Mouse (Mus musculus): Measurements from ENCODE around the gene Ift52. TPM values are rescaled to one million over a fixed set of nuclear protein-coding genes. Genes with fewer than 3 reads are reported as not detected.

Gene Ift52
- polyA plus RNA-seq, 1 experiment from 2014 or later: 41.0 TPM

- no peak overlapping the region for H3K4me2 ChIP-seq (ENCODE audit: low read length)
- H3K36me3 ChIP-seq (ENCODE audit: control insufficient read depth, insufficient read depth, low read length): no peaks in the 10 kb centered on the region
- H3K9ac ChIP-seq (ENCODE audit: low read depth, low read length): no peak overlapping the region
- H3K27me3 ChIP-seq (ENCODE audit: control insufficient read depth, insufficient read depth, low read depth, low read length): no peaks in the 10 kb centered on the region; the same call in none of the 2 replicates
- ATAC-seq: no peak
- H3K27ac ChIP-seq (ENCODE audit: low read length): no peak overlapping the region
- H3K9me3 ChIP-seq (replicated peaks; ENCODE audit: control insufficient read depth, low read length, poor library complexity, severe bottlenecking): no peaks in the 10 kb centered on the region
- H3K4me3 ChIP-seq (ENCODE audit: low read depth, low read length): no peak overlapping the region
- no peaks in the 10 kb centered on the region for H3K4me1 ChIP-seq (ENCODE audit: control insufficient read depth, insufficient read depth, low read length)
- 88% methylated on average over 6 of the region's 6 CpGs for WGBS
Measured at GRCm38 (mm10) chr2:162984381-162984780, 32.8 kb upstream of the Ift52 start.

- Histone ChIP-seq H3K9me3 (replicated peaks; ENCODE audit: control insufficient read depth, low read length, poor library complexity, severe bottlenecking) (no peaks in the 10 kb centered on the region), H3K4me2 (ENCODE audit: low read length) (no peak overlapping the region), H3K9ac (ENCODE audit: low read depth, low read length) (no peak overlapping the region), H3K27me3 (ENCODE audit: control insufficient read depth, insufficient read depth, low read depth, low read length) (no peaks in the 10 kb centered on the region; the same call in none of the 2 replicates), H3K36me3 (ENCODE audit: control insufficient read depth, insufficient read depth, low read length) (no peaks in the 10 kb centered on the region), H3K27ac (ENCODE audit: low read length) (no peak overlapping the region), H3K4me1 (ENCODE audit: control insufficient read depth, insufficient read depth, low read length) (no peaks in the 10 kb centered on the region), H3K4me3 (ENCODE audit: low read depth, low read length) (no peak overlapping the region)
- ATAC-seq: no peak
- 28% methylated on average over 3 of the region's 3 CpGs for WGBS
Measured at GRCm38 (mm10) chr2:162985923-162986322, 31.2 kb upstream of the Ift52 start.

GRCm38 (mm10) chr2:162986764-162987163, 30.4 kb upstream of the Ift52 start:
- no peak for ATAC-seq
- Histone ChIP-seq H3K4me2 (ENCODE audit: low read length) (no peak overlapping the region), H3K36me3 (ENCODE audit: control insufficient read depth, insufficient read depth, low read length) (no peaks in the 10 kb centered on the region), H3K27me3 (ENCODE audit: control insufficient read depth, insufficient read depth, low read depth, low read length) (no peaks in the 10 kb centered on the region; the same call in none of the 2 replicates), H3K9ac (ENCODE audit: low read depth, low read length) (no peak overlapping the region), H3K4me3 (ENCODE audit: low read depth, low read length) (no peak overlapping the region), H3K4me1 (ENCODE audit: control insufficient read depth, insufficient read depth, low read length) (no peaks in the 10 kb centered on the region), H3K27ac (ENCODE audit: low read length) (no peak overlapping the region), H3K9me3 (replicated peaks; ENCODE audit: control insufficient read depth, low read length, poor library complexity, severe bottlenecking) (no peaks in the 10 kb centered on the region)
- WGBS: 94% methylated on average over 3 of the region's 3 CpGs

- Histone ChIP-seq H3K27ac (ENCODE audit: low read length) (no peak within 1 kb of the TSS), H3K36me3 (ENCODE audit: control insufficient read depth, insufficient read depth, low read length) (no peaks in the 10 kb centered on the region), H3K4me2 (ENCODE audit: low read length) (no peak within 1 kb of the TSS), H3K4me3 (ENCODE audit: low read depth, low read length) (no peak within 1 kb of the TSS), H3K27me3 (ENCODE audit: control insufficient read depth, insufficient read depth, low read depth, low read length) (no peaks in the 10 kb centered on the region; the same call in none of the 2 replicates), H3K4me1 (ENCODE audit: control insufficient read depth, insufficient read depth, low read length) (no peaks in the 10 kb centered on the region), H3K9ac (ENCODE audit: low read depth, low read length) (no peak within 1 kb of the TSS), H3K9me3 (replicated peaks; ENCODE audit: control insufficient read depth, low read length, poor library complexity, severe bottlenecking) (no peaks in the 10 kb centered on the region)
- WGBS: 73% methylated on average over 8 of the region's 8 CpGs
- ATAC-seq: no peak
Measured at GRCm38 (mm10) chr2:162987218-162987617, 29.9 kb upstream of the Ift52 start, which contains the start of gene Sgk2. TSS of gene Sgk2 (plus strand) at chr2:162987330.

GRCm38 (mm10) chr2:162988235-162988634, 28.9 kb upstream of the Ift52 start:
- Histone ChIP-seq H3K36me3 (ENCODE audit: control insufficient read depth, insufficient read depth, low read length) (no peaks in the 10 kb centered on the region), H3K4me1 (ENCODE audit: control insufficient read depth, insufficient read depth, low read length) (no peaks in the 10 kb centered on the region), H3K9me3 (replicated peaks; ENCODE audit: control insufficient read depth, low read length, poor library complexity, severe bottlenecking) (no peaks in the 10 kb centered on the region), H3K27ac (ENCODE audit: low read length) (no peak overlapping the region), H3K4me3 (ENCODE audit: low read depth, low read length) (no peak overlapping the region), H3K4me2 (ENCODE audit: low read length) (no peak overlapping the region), H3K27me3 (ENCODE audit: control insufficient read depth, insufficient read depth, low read depth, low read length) (no peaks in the 10 kb centered on the region; the same call in none of the 2 replicates), H3K9ac (ENCODE audit: low read depth, low read length) (no peak overlapping the region)
- 89% methylated on average over 4 of the region's 4 CpGs for WGBS
- ATAC-seq: no peak

GRCm38 (mm10) chr2:162991394-162992083, 25.6 kb upstream of the Ift52 start:
- no peaks in the 10 kb centered on the region; the same call in none of the 2 replicates for H3K27me3 ChIP-seq (ENCODE audit: control insufficient read depth, insufficient read depth, low read depth, low read length)
- H3K9ac ChIP-seq (ENCODE audit: low read depth, low read length): no peak overlapping the region
- no peak overlapping the region for H3K4me3 ChIP-seq (ENCODE audit: low read depth, low read length)
- no peak overlapping the region for H3K4me2 ChIP-seq (ENCODE audit: low read length)
- H3K27ac ChIP-seq (ENCODE audit: low read length): no peak overlapping the region
- H3K36me3 ChIP-seq (ENCODE audit: control insufficient read depth, insufficient read depth, low read length): no peaks in the 10 kb centered on the region
- H3K9me3 ChIP-seq (replicated peaks; ENCODE audit: control insufficient read depth, low read length, poor library complexity, severe bottlenecking): no peaks in the 10 kb centered on the region
- WGBS: 27% methylated on average over 6 of the region's 6 CpGs
- no peaks in the 10 kb centered on the region for H3K4me1 ChIP-seq (ENCODE audit: control insufficient read depth, insufficient read depth, low read length)
- ATAC-seq: no peak

- Histone ChIP-seq H3K36me3 (ENCODE audit: control insufficient read depth, insufficient read depth, low read length) (no peaks in the 10 kb centered on the region), H3K4me1 (ENCODE audit: control insufficient read depth, insufficient read depth, low read length) (no peaks in the 10 kb centered on the region), H3K9ac (ENCODE audit: low read depth, low read length) (no peak overlapping the region), H3K4me3 (ENCODE audit: low read depth, low read length) (no peak overlapping the region), H3K27me3 (ENCODE audit: control insufficient read depth, insufficient read depth, low read depth, low read length) (no peaks in the 10 kb centered on the region; the same call in none of the 2 replicates), H3K27ac (ENCODE audit: low read length) (no peak overlapping the region), H3K4me2 (ENCODE audit: low read length) (no peak overlapping the region), H3K9me3 (replicated peaks; ENCODE audit: control insufficient read depth, low read length, poor library complexity, severe bottlenecking) (no peaks in the 10 kb centered on the region)
- no peak for ATAC-seq
Measured at GRCm38 (mm10) chr2:162992084-162992437, 25.1 kb upstream of the Ift52 start.

GRCm38 (mm10) chr2:162993881-162994616, 23.1 kb upstream of the Ift52 start:
- H3K9ac ChIP-seq (ENCODE audit: low read depth, low read length): no peak overlapping the region
- H3K9me3 ChIP-seq (replicated peaks; ENCODE audit: control insufficient read depth, low read length, poor library complexity, severe bottlenecking): no peaks in the 10 kb centered on the region
- H3K4me2 ChIP-seq (ENCODE audit: low read length): no peak overlapping the region
- no peaks in the 10 kb centered on the region for H3K27me3 ChIP-seq (ENCODE audit: control insufficient read depth, insufficient read depth, low read depth, low read length)
- H3K27ac ChIP-seq (ENCODE audit: low read length): no peak overlapping the region
- H3K36me3 ChIP-seq (ENCODE audit: control insufficient read depth, insufficient read depth, low read length): no peaks in the 10 kb centered on the region
- no peak overlapping the region for H3K4me3 ChIP-seq (ENCODE audit: low read depth, low read length)
- no peaks in the 10 kb centered on the region for H3K4me1 ChIP-seq (ENCODE audit: control insufficient read depth, insufficient read depth, low read length)
- 85% methylated on average over 9 of the region's 9 CpGs for WGBS
- no peak for ATAC-seq
